Mouse (Mus musculus) monocyte, adult 2 months (primary cell): ENCODE measurements at regions not wholly inside any gene's neighbourhood (a gene's known extent, or its start where the extent isn't known, plus 50 kb on each side); places are given as distances from the start of the nearest gene placed in this dataset.

Source experiments
- DNase-seq, 2 experiments: peaks; one replicate each; pipeline ENCODE4 v3.0.0; 2022; ENCODE audit warnings: low spot score in 2 of 2, low read depth in 1 of 2

DNA sequence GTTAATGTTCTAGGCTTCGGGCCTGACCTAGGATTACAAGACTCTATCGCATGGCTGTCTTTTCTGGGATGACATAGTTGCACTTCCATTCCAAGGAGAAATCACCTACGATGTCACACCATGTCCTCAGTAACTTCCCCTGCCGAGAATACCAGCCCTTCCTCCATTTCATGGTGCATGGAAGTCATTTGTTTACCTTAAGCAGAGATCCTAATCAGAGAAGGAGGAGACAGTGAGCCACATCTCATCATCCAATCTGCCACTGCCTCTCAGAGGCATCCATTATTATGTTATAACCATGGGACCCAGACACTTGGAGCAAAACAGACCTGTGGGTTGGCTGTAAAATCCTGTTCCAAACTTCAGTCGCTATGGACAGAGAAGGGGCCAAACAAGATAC, 550.1 kb upstream of the Klf4 start:
- DNase-seq: no peak

DNA sequence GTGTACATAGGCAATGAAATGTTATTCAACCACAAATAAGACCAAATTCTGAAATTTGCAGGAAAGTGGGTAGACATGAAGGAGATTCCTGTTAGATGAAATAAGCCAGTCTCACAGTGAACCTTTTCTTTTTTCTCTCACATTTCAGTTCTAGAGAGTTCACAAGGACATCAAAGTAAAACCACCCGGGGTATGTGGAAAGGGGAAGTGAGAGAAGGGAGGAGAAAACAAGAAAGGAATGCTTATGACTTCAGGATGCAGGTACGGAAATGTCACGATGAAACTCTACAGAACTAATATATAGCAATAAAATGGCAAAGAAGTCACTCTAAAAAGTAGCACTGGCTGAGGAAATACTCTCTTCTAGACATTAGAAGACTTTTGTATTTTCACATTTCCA, 548.7 kb upstream of the Klf4 start:
- DNase-seq: no peak

DNA sequence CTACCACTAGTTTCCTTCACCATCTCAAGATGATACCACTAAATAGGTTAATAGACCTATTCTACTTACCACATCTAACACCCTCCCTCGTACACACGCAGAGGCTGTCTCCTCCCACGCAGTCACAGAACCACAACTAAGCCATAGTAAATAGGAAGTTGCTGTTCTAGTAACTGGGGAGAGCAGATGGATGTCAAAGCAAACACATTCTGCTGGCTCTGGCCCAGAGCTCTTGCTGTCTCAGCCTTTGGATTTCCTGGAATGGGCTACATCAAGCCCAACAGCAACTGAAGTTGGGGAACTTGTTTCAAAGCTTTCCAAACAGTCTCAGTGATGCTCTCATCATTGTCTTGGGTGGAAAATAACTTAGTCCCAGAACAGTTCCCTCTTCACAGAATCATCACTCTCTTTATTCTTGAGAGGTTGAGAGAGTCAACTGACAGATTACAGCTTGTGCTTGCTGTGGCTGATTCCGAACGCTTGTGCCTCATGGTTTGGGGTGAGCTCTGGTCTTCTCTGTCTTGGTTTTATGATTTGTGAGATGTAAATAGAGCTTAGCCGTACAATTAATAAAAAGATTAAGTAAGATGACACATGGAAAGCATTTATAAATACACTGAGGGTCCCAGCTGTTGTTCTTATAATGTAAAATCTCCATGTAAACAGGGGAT, 538.5 kb upstream of the Klf4 start:
- no peak for DNase-seq

- DNase-seq: no peak
These were observed 536.6 kb upstream of the Klf4 start for GRCm38 (mm10) chr4:56068859-56069258.

- no peak for DNase-seq
These were observed 532.4 kb upstream of the Klf4 start for GRCm38 (mm10) chr4:56064657-56065056.

DNA sequence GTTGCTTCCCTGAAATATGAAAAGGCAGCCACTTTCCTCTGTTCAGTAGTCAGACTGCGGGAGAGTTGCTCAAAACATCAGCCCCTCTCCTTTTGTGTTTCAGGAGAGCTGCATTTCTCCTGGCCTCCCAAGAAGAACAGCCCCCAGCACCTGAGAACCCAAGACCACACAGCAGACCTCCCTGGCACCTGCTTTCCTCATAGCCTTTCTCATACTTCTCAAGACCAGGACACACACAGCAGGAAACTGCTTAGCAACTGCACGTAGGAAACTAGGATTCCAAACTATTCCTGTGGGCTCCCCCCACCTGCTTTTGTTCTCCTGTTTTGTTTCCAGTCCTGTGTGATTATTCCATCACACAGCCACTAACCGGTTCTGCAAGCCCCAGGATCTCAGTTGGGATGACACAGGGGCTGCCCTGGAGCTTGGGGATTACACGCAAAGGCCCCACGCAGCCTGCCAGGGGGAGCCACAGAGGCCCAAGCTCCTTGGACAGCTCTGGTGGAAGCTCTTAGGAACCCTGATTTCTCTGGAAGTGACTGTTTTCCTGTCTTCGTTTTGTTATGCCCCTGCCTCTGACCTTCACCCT, 519.6 kb upstream of the Klf4 start:
- DNase-seq: no peak

DNA sequence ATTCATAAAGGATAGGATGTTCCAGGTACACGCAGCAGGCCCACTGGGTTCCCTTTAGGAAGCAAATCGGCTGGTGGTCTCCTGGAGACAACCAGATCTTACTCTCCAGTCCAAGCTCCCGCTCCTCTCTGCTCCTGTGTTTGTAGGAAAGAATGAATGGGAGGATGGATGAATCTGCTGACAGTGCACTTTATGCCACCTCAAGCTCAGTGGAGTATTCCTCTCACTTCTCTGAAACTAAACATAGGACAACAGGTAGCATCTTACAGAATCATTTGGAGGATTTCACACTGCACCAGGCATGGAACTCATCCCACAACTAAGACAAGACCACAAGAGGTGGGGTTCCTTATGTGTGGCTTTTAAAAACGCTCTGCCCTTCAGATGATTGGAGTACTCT, 507.1 kb upstream of the Klf4 start:
- DNase-seq: no peak

DNA sequence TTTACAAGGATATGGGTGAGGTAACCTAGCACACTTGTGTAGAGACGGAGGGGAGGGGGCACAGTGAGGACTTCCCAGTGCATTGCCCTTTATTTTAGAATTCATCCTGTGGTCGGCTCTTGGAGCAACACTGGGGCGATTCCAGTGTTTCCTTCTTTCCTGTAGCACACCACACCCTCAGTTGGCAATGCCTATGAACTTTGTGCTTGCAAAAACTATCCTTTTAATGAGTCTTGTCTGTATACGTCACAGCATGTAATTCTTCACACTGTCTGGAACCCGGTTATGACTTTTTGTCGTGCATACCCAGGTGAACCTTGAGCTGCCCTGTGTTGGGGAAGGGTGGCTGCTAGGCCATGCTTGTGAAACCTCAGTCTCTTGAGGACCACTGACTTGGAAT, 504.1 kb upstream of the Klf4 start:
- DNase-seq: no peak

DNA sequence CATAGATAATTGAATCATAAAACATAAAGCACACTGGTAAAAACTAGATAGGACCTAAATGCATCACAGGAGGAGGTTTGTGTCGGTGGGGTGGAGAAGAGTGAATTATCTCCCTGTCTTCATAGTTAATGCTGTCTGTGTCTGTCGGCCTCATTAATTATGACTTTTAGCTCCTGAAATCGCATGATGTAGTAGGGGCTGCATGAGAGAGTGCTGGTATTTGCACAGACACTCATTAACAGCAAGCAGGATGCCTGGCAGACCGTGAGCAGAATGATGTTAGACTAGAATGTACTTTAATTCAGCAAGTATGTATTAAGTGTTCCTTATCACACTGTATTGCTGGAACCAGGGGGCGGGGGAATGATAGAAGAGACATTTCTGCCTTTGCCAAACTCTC, 503.3 kb upstream of the Klf4 start:
- no peak for DNase-seq

- DNase-seq: no peak
These were observed 496.2 kb upstream of the Klf4 start for GRCm38 (mm10) chr4:56028441-56028840.

GRCm38 (mm10) chr4:56027258-56027657, 495.0 kb upstream of the Klf4 start:
- DNase-seq: no peak

- no peak for DNase-seq
These were observed 492.2 kb upstream of the Klf4 start for GRCm38 (mm10) chr4:56024478-56024877.

- DNase-seq: no peak
These were observed 485.9 kb upstream of the Klf4 start for GRCm38 (mm10) chr4:56018212-56018611.

DNA sequence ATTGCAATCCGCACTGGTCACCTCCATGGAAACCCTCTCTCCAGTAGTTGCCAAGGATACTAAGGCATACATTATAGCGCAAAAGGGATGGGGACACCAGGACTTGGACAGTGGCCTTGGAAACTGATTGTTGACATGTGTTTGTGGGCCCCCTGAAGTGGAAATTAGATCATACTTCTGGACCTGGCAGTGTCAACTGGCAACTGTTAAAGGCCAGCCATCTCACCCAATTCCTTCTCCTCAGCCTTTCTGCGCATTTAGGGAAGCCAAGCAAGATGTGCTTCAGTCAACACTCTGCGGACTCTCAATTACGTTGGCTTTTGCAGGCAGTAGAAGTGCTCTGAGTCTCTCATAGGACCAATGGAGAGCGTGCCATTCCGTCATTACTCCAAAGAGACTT, 483.2 kb upstream of the Klf4 start:
- no peak for DNase-seq

- no peak for DNase-seq
These were observed 476.0 kb upstream of the Klf4 start for GRCm38 (mm10) chr4:56008287-56008686.

DNA sequence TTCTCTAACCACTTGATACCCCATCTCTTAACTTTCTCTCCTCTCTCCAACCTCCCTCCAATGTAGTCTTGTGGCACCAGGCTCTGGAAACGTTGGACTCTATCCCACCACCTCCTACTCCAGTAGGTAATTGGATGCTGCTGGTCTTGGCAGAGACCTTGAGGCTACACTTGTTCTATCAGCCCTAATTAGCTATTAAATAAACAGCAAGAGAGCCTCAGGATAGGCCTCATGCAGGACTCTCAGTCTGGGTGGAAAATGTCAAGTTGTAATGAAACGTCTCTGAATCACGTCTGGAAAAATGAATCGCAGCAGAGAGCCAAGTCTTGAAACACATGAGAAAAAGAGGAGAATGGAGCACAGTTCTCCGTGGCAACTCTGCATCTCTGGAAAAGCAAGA, 472.0 kb upstream of the Klf4 start:
- DNase-seq: no peak

GRCm38 (mm10) chr4:56001312-56001731, 469.1 kb upstream of the Klf4 start:
- DNase-seq: no peak

GRCm38 (mm10) chr4:55984026-55984425, 451.8 kb upstream of the Klf4 start:
- DNase-seq: no peak

- no peak for DNase-seq
These were observed 446.3 kb upstream of the Klf4 start for GRCm38 (mm10) chr4:55978539-55978938.

DNA sequence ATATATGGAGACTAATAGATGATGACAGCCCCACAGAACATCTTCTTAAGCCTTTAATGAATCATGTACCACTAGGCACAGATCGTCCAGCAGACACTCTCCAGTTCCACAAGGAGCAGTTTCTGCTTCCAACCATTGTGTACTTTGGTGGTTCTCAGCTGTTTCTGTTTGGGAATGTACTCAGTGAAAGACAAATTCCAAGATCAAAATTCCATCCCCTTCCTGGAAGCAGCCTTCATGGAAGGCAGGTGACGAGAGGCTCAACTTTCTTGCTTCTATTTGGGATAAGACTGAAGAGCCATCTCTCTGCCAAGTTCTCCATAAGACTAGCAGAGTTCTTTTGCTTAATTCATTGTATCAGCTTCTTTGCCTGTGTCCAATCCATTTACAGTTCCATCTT, 444.0 kb upstream of the Klf4 start:
- no peak for DNase-seq

DNA sequence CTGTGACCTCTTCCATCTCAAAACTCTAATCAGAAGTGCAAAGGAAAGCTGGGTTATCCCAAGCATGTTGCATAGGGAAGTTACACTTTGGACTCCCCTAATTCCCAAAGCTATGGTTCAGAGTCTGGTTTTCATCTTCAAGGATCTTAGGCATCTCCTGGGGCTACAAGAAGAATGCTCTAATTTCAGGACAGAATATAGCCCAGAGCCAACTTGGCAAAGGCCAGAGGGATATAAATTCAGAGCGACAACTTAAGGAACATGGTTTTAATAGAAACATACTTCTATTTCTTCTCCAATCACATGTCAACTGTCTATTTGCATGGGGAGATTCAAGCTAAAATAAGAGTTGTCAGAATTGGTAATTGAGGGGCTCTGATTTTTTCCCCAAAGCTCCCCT, 441.4 kb upstream of the Klf4 start:
- no peak for DNase-seq

GRCm38 (mm10) chr4:55972235-55972819, 440.1 kb upstream of the Klf4 start:
- DNase-seq: no peak

DNA sequence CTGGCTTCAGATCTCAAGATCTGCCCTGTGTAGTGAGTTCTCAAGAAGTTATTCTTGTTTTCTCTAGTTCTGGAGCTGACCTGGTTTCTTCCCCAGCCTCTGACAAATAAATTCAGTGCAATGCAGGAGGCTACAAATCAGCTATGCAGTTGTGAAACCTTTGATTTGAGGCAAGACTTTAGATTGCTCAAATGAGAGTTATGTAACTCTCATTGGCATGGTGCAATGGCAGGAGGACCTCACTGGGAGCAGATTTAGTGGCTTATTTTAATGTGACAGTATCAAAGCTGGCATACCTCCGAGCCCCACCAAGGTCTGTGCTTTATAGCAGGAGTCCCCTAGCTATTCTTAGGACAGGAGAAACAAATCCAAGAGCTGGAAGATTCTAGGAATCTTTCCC, 427.8 kb upstream of the Klf4 start:
- peak; percentile 36 to 42 for DNase-seq
